Mouse (Mus musculus): ENCODE measurements around the gene Rbm38. TPM values are rescaled to one million over a fixed set of nuclear protein-coding genes. Genes with fewer than 3 reads are reported as not detected.

The Rbm38 gene
- polyA plus RNA-seq, 1 experiment from 2014 or later, result 45.8 TPM

DNA sequence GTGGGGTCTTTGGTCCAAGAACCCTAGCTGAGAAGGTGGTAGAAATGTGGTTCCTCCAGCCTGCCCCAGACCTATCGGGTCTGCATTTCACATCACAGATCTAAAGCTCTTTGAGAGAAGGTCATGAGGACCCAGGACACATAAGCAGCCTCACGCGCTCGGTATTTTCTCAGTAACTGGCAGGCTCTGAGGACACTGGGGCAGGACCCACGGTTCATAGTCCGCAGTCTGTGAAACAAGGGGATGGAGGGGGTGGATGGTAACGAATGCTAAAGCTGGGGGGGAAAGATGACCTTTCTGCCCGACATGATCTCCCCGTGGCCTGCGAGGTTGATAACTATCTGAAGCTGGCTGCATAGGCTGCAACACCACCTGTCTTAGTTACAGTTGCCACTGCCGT is 22.6 kb upstream of the Rbm38 start:
- Histone ChIP-seq H3K27me3 (ENCODE audit: insufficient read depth, low read length) (no peaks in the 10 kb centered on the region), H3K4me3 (ENCODE audit: low read depth, low read length) (no peak overlapping the region), H3K36me3 (ENCODE audit: insufficient read depth) (peaks cover 16% of the 10 kb centered on the region), H3K4me1 (ENCODE audit: insufficient read depth) (0 out of 2 replicates have a peak, but pooled peaks cover 5% of the 10 kb centered on the region), H3K27ac (ENCODE audit: low read depth) (no peak overlapping the region), H3K4me2 (no peak overlapping the region), H3K9me3 (ENCODE audit: low read depth, low read length) (no peaks in the 10 kb centered on the region), H3K9ac (no peak overlapping the region)
- TF ChIP-seq CTCF (IDR thresholded peaks at IDR 0.05; ENCODE audit: low read depth), result no peak
- DNase-seq, result no peak
- ATAC-seq (ENCODE audit: insufficient read depth), result no peak
- WGBS, result 52% methylated on average over 11 of the region's 11 CpGs

DNA sequence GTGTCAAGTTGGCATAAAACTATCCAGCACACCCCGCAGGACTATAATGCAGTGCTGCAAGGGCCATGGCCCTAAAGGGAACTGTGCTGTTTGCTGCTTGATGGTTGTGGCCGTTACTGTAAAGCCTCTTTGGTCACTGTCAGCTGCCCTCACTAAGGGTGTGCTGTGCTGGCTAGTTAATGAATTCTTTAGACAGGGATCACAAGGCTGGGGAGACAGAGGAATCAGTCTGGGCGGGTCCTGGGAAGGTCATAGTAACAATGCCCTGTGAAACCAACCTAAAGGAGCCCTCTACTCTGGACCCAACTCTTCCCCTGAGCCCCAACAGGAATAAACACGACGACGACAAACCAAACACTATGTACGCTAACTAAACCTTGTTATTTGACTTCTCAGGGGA is 21.8 kb upstream of the Rbm38 start:
- WGBS, result 58% methylated on average over 7 of the region's 7 CpGs
- ATAC-seq (ENCODE audit: insufficient read depth), result no peak
- TF ChIP-seq CTCF (IDR thresholded peaks at IDR 0.05; ENCODE audit: low read depth), result no peak

DNA sequence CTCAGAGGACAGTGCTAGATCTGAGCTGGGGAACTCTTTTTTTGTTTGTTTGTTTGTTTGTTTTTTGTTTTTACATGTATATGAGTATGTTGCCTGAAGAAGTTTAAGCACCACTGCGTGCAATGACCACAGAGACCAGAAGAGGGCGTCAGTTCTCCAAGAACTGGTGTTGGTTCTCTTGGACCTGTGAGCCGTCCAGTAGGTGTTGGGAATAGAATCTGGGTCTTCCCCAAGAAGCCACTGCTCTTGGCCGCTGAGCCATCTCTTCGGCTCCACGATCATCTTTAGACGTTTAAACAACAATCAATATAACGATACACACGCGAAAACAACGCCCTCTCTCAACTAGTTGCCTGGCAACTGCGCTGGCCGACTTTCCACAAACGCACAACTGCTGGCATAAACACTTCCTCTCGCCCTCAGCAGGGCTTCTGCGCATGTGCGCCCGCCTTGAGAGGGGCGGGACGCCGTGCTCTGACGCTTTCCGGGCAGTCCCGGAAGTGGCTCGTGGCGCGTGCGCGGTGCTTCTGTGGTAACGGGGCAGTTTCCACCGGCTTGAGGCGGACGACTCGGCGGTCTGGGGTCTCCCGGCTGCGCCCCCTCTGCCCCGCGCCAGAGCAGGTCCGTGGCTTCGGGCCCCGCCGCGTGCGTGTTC is 20.5 kb upstream of the Rbm38 start, which contains the start of gene Rae1:
Gene Rae1 (plus strand): TSS at position 488 of the 655 bp plus-strand sequence.
- no peaks in the 10 kb centered on the region for H3K27me3 ChIP-seq (ENCODE audit: insufficient read depth, low read length)
- no peaks in the 10 kb centered on the region for H3K9me3 ChIP-seq (ENCODE audit: low read depth, low read length)
- H3K27ac ChIP-seq (ENCODE audit: low read depth), result peak within 1 kb of the TSS; percentile 87
- peak within 1 kb of the TSS; percentile 89 for H3K4me2 ChIP-seq
- peak; percentile 83 for TF ChIP-seq CTCF (IDR thresholded peaks at IDR 0.05; ENCODE audit: low read depth)
- DNase-seq (peak; percentile 100), ATAC-seq (ENCODE audit: insufficient read depth) (peak; percentile 97)
- H3K4me3 ChIP-seq (ENCODE audit: low read depth, low read length), result peak within 1 kb of the TSS; percentile 94
- WGBS, result under 1% methylated on average over 45 of the region's 45 CpGs
- H3K9ac ChIP-seq, result peak within 1 kb of the TSS; percentile 91
- H3K4me1 ChIP-seq (ENCODE audit: insufficient read depth), result 0 out of 2 replicates have a peak, but pooled peaks cover 5% of the 10 kb centered on the region
- H3K36me3 ChIP-seq (ENCODE audit: insufficient read depth), result peaks cover 36% of the 10 kb centered on the region

More for the DNA sequence above, 21.8 kb upstream of the Rbm38 start:
- Histone ChIP-seq H3K36me3 (ENCODE audit: insufficient read depth) (peaks cover 23% of the 10 kb centered on the region), H3K27ac (ENCODE audit: low read depth) (no peak overlapping the region), H3K27me3 (ENCODE audit: insufficient read depth, low read length) (no peaks in the 10 kb centered on the region), H3K9ac (no peak overlapping the region), H3K4me1 (ENCODE audit: insufficient read depth) (0 out of 2 replicates have a peak, but pooled peaks cover 5% of the 10 kb centered on the region), H3K4me2 (no peak overlapping the region), H3K9me3 (ENCODE audit: low read depth, low read length) (no peaks in the 10 kb centered on the region), H3K4me3 (ENCODE audit: low read depth, low read length) (no peak overlapping the region)
- DNase-seq, result no peak

DNA sequence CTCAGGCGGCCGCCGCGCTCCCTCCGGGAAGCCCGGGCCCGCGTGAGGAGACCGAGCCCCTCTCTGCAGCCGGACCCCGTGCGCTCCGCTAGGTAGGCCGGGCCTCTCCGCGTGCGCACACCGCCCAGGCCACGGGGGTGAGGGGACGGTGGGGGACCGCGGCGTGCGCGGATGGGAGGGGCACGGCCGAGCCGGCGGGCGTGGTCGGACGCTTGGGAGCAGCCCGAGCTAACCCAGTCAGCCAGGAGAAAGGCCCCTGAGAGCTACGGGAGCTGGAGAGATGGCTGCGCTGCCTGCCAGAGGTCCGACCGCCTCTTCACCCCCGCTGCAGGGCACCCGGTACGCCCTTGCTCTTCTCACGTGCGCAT is 20.0 kb upstream of the Rbm38 start:
- ATAC-seq (ENCODE audit: insufficient read depth) (peak; percentile 91), DNase-seq (peak; percentile 73)
- H3K4me1 ChIP-seq (ENCODE audit: insufficient read depth), result 0 out of 2 replicates have a peak, but pooled peaks cover 5% of the 10 kb centered on the region
- H3K4me3 ChIP-seq (ENCODE audit: low read depth, low read length), result peak overlapping the region; percentile 94
- H3K36me3 ChIP-seq (ENCODE audit: insufficient read depth), result peaks cover 41% of the 10 kb centered on the region
- no peak for TF ChIP-seq CTCF (IDR thresholded peaks at IDR 0.05; ENCODE audit: low read depth)
- peak overlapping the region; percentile 91 for H3K9ac ChIP-seq
- peak overlapping the region; percentile 89 for H3K4me2 ChIP-seq
- peak overlapping the region; percentile 87 for H3K27ac ChIP-seq (ENCODE audit: low read depth)
- no peaks in the 10 kb centered on the region for H3K9me3 ChIP-seq (ENCODE audit: low read depth, low read length)
- WGBS, result under 1% methylated on average over 39 of the region's 42 CpGs
- no peaks in the 10 kb centered on the region for H3K27me3 ChIP-seq (ENCODE audit: insufficient read depth, low read length)

DNA sequence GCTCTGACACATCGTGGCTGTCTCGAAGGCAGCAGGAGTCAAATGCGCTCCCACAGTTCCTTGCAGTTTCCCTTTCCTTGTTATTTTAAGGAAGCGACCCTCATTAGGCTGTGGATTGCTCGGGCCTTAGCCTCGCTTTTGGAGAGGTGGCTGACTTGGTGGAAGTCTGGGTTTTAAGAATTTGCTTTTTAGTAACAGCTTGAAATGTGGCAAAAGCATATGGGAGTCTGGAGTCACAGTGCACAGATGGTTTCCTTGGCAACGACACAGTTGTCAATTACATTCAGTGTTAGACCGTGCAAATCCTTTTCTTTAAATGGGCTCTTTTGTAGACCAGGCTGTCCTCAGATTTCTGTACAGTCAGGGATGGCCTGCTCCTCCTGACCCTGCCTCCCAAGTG is 19.4 kb upstream of the Rbm38 start:
- no peak for TF ChIP-seq CTCF (IDR thresholded peaks at IDR 0.05; ENCODE audit: low read depth)
- 13% methylated on average over 8 of the region's 8 CpGs for WGBS
- Histone ChIP-seq H3K9ac (peak overlapping the region; percentile 91), H3K4me1 (ENCODE audit: insufficient read depth) (0 out of 2 replicates have a peak, but pooled peaks cover 5% of the 10 kb centered on the region), H3K27ac (ENCODE audit: low read depth) (no peak overlapping the region), H3K4me3 (ENCODE audit: low read depth, low read length) (peak overlapping the region; percentile 94), H3K27me3 (ENCODE audit: insufficient read depth, low read length) (no peaks in the 10 kb centered on the region), H3K4me2 (peak overlapping the region; percentile 89), H3K9me3 (ENCODE audit: low read depth, low read length) (no peaks in the 10 kb centered on the region), H3K36me3 (ENCODE audit: insufficient read depth) (peaks cover 47% of the 10 kb centered on the region)
- ATAC-seq (ENCODE audit: insufficient read depth) (no peak), DNase-seq (peak; percentile 17)

DNA sequence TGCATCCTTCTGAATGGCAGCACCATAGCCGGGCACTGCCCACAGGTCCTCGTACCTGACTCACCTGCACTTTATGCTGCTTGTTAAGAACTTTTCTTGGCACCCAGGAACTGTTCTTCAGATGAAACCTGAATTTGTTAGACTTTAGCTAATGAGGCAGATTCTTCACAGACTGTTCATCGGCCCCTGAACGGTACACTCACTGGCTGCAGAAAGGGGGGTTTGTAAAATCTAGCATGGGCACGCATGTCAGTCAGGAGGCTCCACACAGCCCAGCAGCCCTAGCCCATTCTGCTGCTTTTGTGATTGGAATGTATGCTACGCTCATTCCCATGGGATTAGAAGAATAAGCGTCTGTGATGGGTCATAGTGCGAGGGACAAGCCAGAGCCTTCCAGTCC is 16.6 kb upstream of the Rbm38 start:
- peaks cover 75% of the 10 kb centered on the region for H3K36me3 ChIP-seq (ENCODE audit: insufficient read depth)
- H3K9ac ChIP-seq, result no peak overlapping the region
- no peak for DNase-seq
- 92% methylated on average over 8 of the region's 8 CpGs for WGBS
- no peak for TF ChIP-seq CTCF (IDR thresholded peaks at IDR 0.05; ENCODE audit: low read depth)
- H3K27ac ChIP-seq (ENCODE audit: low read depth), result no peak overlapping the region
- no peak for ATAC-seq (ENCODE audit: insufficient read depth)
- no peak overlapping the region for H3K4me3 ChIP-seq (ENCODE audit: low read depth, low read length)
- H3K4me2 ChIP-seq, result no peak overlapping the region
- no peaks in the 10 kb centered on the region for H3K9me3 ChIP-seq (ENCODE audit: low read depth, low read length)
- no peaks in the 10 kb centered on the region for H3K27me3 ChIP-seq (ENCODE audit: insufficient read depth, low read length)
- H3K4me1 ChIP-seq (ENCODE audit: insufficient read depth), result 0 out of 2 replicates have a peak, but pooled peaks cover 5% of the 10 kb centered on the region

DNA sequence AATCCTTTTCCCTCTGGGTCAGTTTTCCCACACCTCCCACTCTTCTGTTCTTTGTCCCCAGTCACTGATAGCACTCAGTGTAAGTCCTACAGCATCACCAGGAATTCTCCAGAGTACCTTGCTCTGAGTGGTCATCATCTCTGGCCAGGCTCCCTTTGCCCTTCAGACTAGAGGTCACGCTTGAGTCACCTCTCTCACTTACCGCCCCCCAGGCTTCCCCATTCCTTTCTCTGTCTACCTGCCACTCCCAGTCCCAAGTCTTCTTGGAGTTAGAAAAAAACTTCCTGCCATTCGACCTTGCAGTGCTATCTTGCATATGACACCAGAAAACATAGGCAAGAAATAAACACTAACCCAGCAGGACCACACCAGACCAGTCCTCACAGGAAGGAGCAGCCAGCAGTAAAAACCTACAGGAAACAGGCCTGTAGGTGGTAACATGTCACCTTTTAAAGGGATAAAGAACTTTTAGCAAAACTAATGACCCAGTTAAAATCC is 10.0 kb upstream of the Rbm38 start:
- TF ChIP-seq CTCF (IDR thresholded peaks at IDR 0.05; ENCODE audit: low read depth), result no peak
- no peak overlapping the region for H3K27ac ChIP-seq (ENCODE audit: low read depth)
- H3K4me1 ChIP-seq (ENCODE audit: insufficient read depth), result no peaks in the 10 kb centered on the region
- H3K4me3 ChIP-seq (ENCODE audit: low read depth, low read length), result no peak overlapping the region
- H3K36me3 ChIP-seq (ENCODE audit: insufficient read depth), result peaks cover 99% of the 10 kb centered on the region
- H3K9ac ChIP-seq, result no peak overlapping the region
- DNase-seq (no peak), ATAC-seq (ENCODE audit: insufficient read depth) (no peak)
- H3K27me3 ChIP-seq (ENCODE audit: insufficient read depth, low read length), result no peaks in the 10 kb centered on the region
- WGBS, result 58% methylated on average over 3 of the region's 3 CpGs
- no peak overlapping the region for H3K4me2 ChIP-seq
- no peaks in the 10 kb centered on the region for H3K9me3 ChIP-seq (ENCODE audit: low read depth, low read length)
